Mouse (Mus musculus) liver, embryonic 14.5 days (tissue): ENCODE results near the gene Hist1h2an.
"Not testable (repeated sequence)": the region's sequence is repeated elsewhere in the genome, so short reads cannot be mapped to it uniquely, and the experiment has no call there.

Source experiments
- CTCF ChIP-seq: IDR thresholded peaks from 2 replicates; pipeline ENCODE4 v1.5.1; 2016; ENCODE audit warnings: antibody characterized with exemption, low read depth, control low read depth
- EP300 ChIP-seq: IDR thresholded peaks from 2 replicates; pipeline ENCODE4 v1.6.1; 2016; ENCODE audit warnings: antibody characterized with exemption, low read depth

- TF ChIP-seq CTCF, EP300: not testable (repeated sequence)
Measured at GRCm38 (mm10) chr13:21820082-21820890, 33.3 kb upstream of the Hist1h2an start.
